Mouse (Mus musculus) ES-Bruce4 (cell line): ENCODE results near the gene Cyp2t4. TPM values are rescaled to one million over a fixed set of nuclear protein-coding genes. Genes with fewer than 3 reads are reported as not detected.

Experiments
- H3K27ac ChIP-seq: 2 replicates; pipeline ENCODE4 v1.5.1; 2012; ENCODE audit warnings: low read length, inconsistent platforms; ENCODE audit not compliant: insufficient read depth
- H3K27me3 ChIP-seq: 2 replicates; pipeline ENCODE4 v1.6.1; 2012; ENCODE audit warnings: mild to moderate bottlenecking, low read length, inconsistent platforms; ENCODE audit not compliant: control insufficient read depth, poor library complexity, insufficient read depth, severe bottlenecking
- H3K36me3 ChIP-seq: 2 replicates; pipeline ENCODE4 v1.6.1; 2012; ENCODE audit warnings: inconsistent platforms, mild to moderate bottlenecking, low read length, moderate library complexity; ENCODE audit not compliant: control insufficient read depth, poor library complexity, insufficient read depth, severe bottlenecking
- H3K4me1 ChIP-seq: one replicate; pipeline ENCODE4 v1.8.1; 2011; ENCODE audit warnings: low read length; ENCODE audit not compliant: control insufficient read depth, insufficient read depth
- H3K4me3 ChIP-seq: 2 replicates; pipeline ENCODE4 v1.5.1; 2011; ENCODE audit warnings: low read depth, mild to moderate bottlenecking, low read length
- H3K9ac ChIP-seq: 2 replicates; pipeline ENCODE4 v1.6.1; 2012; ENCODE audit warnings: low read depth, mild to moderate bottlenecking, inconsistent platforms; ENCODE audit not compliant: poor library complexity, severe bottlenecking
- H3K9me3 ChIP-seq: replicated peaks from 2 replicates; pipeline ENCODE4 v1.6.1; 2012; ENCODE audit warnings: mild to moderate bottlenecking, low read length, inconsistent platforms; ENCODE audit not compliant: control insufficient read depth, poor library complexity, insufficient read depth, severe bottlenecking
- CTCF ChIP-seq: IDR thresholded peaks from one replicate; pipeline ENCODE4 v1.8.1; 2011; ENCODE audit warnings: low read depth, low read length
- EP300 ChIP-seq: IDR thresholded peaks from 2 replicates; pipeline ENCODE4 v1.6.1; 2011; ENCODE audit warnings: low read depth, low read length; ENCODE audit not compliant: insufficient read depth
- POLR2A ChIP-seq: IDR thresholded peaks from one replicate; pipeline ENCODE4 v1.8.1; 2011; ENCODE audit warnings: low read length; ENCODE audit not compliant: insufficient read depth
- polyA plus RNA-seq: library from polyadenylated mRNA; stranded (reverse); fragments of >200 nt; gene quantifications from 2 replicates; pipeline ENCODE4 v1.2.4, GENCODE M21; 2011; ENCODE audit warnings: low read depth; ENCODE audit not compliant: missing spikeins, insufficient read depth, insufficient read length

Cyp2t4 gene
- polyA plus RNA-seq, 1 experiment, result not detected

- Histone ChIP-seq H3K9ac (no peak overlapping the region), H3K4me3 (peak overlapping the region; percentile 45), H3K27ac (no peak overlapping the region), H3K36me3 (no peaks in the 10 kb centered on the region), H3K4me1 (peaks cover 2% of the 10 kb centered on the region), H3K9me3 (no peaks in the 10 kb centered on the region), H3K27me3 (no peaks in the 10 kb centered on the region)
- TF ChIP-seq CTCF, result no peak
- no peak for TF ChIP-seq POLR2A
- TF ChIP-seq EP300, result no peak
Observed at GRCm38 (mm10) chr7:27130521-27131370, 22.8 kb upstream of the Cyp2t4 start.

GRCm38 (mm10) chr7:27131387-27131786 is 22.1 kb upstream of the Cyp2t4 start:
- Histone ChIP-seq H3K27ac (no peak overlapping the region), H3K4me1 (peaks cover 2% of the 10 kb centered on the region), H3K9ac (no peak overlapping the region), H3K36me3 (no peaks in the 10 kb centered on the region), H3K9me3 (no peaks in the 10 kb centered on the region), H3K27me3 (no peaks in the 10 kb centered on the region), H3K4me3 (no peak overlapping the region)
- TF ChIP-seq POLR2A, result no peak
- peak; percentile 43 for TF ChIP-seq CTCF

GRCm38 (mm10) chr7:27132588-27132987 is 20.9 kb upstream of the Cyp2t4 start:
- no peak overlapping the region for H3K9ac ChIP-seq
- H3K4me3 ChIP-seq, result no peak overlapping the region
- H3K27ac ChIP-seq, result no peak overlapping the region
- no peak for TF ChIP-seq EP300
- no peak for TF ChIP-seq POLR2A
- no peak for TF ChIP-seq CTCF
- H3K4me1 ChIP-seq, result peaks cover 2% of the 10 kb centered on the region
- no peaks in the 10 kb centered on the region for H3K36me3 ChIP-seq
- H3K9me3 ChIP-seq, result no peaks in the 10 kb centered on the region
- H3K27me3 ChIP-seq, result no peaks in the 10 kb centered on the region

GRCm38 (mm10) chr7:27133156-27133555 is 20.4 kb upstream of the Cyp2t4 start:
- Histone ChIP-seq H3K27ac (no peak overlapping the region), H3K4me3 (no peak overlapping the region), H3K27me3 (no peaks in the 10 kb centered on the region), H3K36me3 (no peaks in the 10 kb centered on the region), H3K9me3 (no peaks in the 10 kb centered on the region), H3K4me1 (peaks cover 2% of the 10 kb centered on the region), H3K9ac (no peak overlapping the region)
- TF ChIP-seq POLR2A (no peak), EP300 (no peak), CTCF (no peak)

GRCm38 (mm10) chr7:27133757-27134156 is 19.8 kb upstream of the Cyp2t4 start:
- no peak for TF ChIP-seq CTCF
- TF ChIP-seq POLR2A, result no peak
- TF ChIP-seq EP300, result no peak
- Histone ChIP-seq H3K27me3 (no peaks in the 10 kb centered on the region), H3K9ac (no peak overlapping the region), H3K4me1 (peaks cover 2% of the 10 kb centered on the region), H3K9me3 (no peaks in the 10 kb centered on the region), H3K36me3 (no peaks in the 10 kb centered on the region), H3K4me3 (no peak overlapping the region), H3K27ac (no peak overlapping the region)

GRCm38 (mm10) chr7:27136410-27136996 is 17.0 kb upstream of the Cyp2t4 start:
- Histone ChIP-seq H3K27ac (no peak overlapping the region), H3K4me3 (no peak overlapping the region), H3K9me3 (peaks cover 6% of the 10 kb centered on the region; the same call in 1 of the 2 replicates), H3K4me1 (no peaks in the 10 kb centered on the region), H3K27me3 (no peaks in the 10 kb centered on the region), H3K36me3 (no peaks in the 10 kb centered on the region), H3K9ac (no peak overlapping the region)
- no peak for TF ChIP-seq CTCF
- no peak for TF ChIP-seq EP300
- no peak for TF ChIP-seq POLR2A
